Mouse (Mus musculus) cerebellum, adult 8-10 months (tissue): ENCODE data around the gene Ttc27.

ENCODE experiments used
- DNase-seq: peaks from one replicate; pipeline ENCODE4 v3.0.0; 2022

Ttc27 gene

DNA sequence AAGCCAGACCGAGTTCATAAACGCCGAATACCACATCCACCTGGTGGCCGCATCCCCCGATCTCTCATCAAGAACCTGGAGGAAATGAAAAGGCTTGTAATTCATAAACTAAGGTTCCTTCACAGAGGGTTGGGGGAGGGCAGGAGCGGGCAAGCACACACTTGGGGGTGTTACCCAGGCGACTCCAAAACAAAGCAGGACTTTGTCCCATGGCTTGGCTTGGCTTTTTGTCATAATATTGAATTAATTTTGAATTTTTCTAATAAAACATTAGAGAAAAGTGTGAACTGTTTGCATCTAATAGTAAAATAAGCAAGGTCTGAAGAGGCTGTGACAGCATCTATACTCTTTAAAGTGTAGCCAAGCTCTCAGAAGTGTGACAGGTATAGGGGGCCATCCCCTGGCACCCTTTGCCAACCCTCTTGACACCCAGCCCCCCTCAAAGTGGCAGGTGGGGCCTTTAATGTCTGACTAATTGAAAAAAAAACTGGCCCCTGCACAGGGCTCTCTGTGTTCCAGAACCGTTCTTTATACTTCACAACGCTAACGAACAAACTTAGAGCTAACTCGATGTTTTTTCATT lies 172.1 kb downstream of the Ttc27 start:
- no peak for DNase-seq

DNA sequence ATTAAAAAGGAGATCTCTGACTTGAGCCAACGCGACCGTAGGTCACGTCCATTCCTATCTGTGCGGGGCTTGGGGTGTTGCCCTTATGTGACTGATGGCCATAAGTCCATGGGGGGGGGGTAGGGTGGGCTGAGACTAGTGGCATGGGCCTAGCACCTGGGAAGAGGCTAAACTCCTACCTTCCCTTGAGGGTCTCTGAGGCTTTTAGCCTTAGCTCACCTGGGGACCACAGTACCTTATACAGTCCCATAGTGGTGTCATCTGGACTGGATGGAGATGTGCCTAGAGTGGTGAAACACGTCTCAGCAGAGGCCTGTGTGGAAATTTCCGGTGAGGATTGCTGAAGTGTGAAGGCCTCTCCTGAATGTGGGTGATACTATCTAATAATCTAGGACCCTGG lies 184.9 kb downstream of the Ttc27 start:
- no peak for DNase-seq

DNA sequence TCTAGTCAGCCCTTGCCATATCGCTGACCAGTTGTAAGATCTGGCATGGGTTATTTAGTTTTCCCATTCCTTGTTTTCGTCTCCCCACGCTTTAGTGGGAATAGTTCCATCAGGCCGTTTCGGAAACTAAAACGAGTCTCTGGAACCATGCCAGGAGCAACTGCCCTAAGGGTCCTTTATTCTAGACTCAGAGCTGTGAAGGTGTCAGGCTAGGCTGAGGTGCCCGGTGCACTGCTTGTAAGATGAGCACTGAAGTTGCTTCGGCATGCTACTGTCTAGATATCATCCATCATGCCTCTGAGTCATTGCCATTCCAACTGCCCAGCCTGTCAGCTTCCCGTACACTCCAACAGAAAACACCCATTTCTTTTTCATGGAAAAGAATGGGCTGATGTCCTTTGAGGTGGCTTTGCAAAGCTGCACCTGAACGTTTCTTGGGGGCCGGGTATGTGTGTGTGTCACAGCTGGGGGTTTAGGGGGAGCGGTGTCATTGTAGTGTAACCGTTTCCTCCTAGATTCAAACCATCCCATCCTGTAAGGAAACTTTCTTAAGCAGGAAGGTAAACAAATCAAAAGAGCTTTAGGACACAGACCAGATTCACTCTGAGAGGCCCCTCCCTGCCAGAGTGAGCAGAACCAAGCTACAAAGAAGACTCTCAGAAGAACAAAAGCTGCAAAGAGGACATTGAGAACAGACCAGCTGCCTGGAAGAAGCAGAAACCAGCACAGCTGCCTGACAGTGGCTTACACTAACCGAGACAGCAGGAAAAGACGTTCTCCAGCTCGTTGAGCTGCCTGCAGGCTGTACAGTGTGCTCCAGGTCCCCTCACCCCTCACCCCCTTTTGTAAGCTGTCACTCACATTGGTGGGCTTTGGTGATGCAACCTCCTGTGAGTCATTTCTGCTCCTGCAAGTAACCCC lies 186.1 kb downstream of the Ttc27 start:
- DNase-seq: no peak

DNA sequence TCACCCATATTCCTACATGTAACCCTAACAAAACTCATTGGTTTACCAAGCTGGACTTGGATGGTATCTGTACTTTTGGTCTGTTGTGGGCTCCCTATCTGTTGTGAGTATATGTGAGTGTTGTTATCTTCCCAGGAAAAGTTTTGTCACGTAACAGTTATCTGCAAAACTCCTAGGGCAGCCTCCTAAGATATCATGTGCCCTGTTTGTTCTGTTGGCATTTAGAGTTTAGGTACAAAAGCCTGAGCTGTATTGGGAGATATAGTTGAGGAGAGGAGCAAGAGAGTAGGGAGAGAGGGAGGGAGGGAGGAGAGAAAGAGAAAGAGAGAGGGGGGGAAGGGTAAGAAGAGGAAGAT lies 186.8 kb downstream of the Ttc27 start:
- DNase-seq: no peak

DNA sequence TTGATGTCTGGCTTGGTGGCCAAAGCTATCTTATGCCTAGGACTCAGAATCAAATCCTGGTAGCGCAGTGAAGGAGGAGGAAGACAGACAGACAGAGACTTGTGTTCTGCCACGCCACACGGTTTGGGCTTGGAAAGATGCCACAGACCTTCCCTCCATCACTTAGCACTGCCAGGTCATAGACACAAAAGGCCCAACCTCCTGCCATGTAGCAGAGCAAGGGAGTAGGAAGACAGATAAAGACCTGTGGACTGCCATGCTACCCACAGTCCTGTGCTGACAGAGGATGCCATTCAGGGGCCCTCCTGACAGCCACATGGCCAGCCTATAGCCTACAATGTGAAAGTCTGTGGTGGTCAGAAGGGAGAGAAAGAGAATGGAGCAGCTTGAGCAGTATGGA lies 187.4 kb downstream of the Ttc27 start:
- no peak for DNase-seq

DNA sequence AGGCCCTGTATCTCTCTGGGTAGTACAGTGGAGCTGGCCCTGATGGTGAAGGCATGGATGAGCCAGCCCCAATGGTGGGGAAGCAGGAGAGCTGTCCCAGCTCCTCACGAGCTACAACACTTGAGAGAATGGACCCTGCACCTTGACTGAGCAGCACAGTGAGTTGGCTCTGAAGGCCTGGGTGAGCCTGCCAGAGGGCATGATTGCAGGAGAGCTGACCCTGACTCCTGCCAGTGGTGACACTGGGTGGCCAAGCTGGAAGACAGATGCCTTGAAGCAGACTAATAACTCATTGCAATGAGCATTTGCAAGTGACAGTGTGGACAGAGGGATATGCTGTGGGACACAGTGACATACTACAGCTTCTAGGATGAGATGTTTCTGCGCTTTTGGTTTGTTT lies 195.5 kb downstream of the Ttc27 start:
- DNase-seq: no peak
